Mouse (Mus musculus) lung, embryonic 16.5 days (tissue): ENCODE measurements around the gene Nppb. TPM values are rescaled to one million over a fixed set of nuclear protein-coding genes. Genes with fewer than 3 reads are reported as not detected.

Experiments
- ATAC-seq: fragments of 200-750 bp; cut with Nextera tagmentation; 2 replicates; pipeline ENCODE4 v1.8.0; 2017; ENCODE audit warnings: low read depth, mild to moderate bottlenecking, moderate library complexity
- H3K27ac ChIP-seq: fragments of 300-500 bp; sonication (generic); 2 replicates; pipeline ENCODE4 v1.5.1; 2014; ENCODE audit warnings: mild to moderate bottlenecking, control low read depth, low read length
- H3K27me3 ChIP-seq: fragments of 300-500 bp; sonication (generic); 2 replicates; pipeline ENCODE4 v1.6.1; 2014; ENCODE audit warnings: low read depth, low read length, mixed read lengths; ENCODE audit not compliant: control insufficient read depth, insufficient read depth
- H3K36me3 ChIP-seq: fragments of 300-500 bp; sonication (generic); 2 replicates; pipeline ENCODE4 v1.6.1; 2014; ENCODE audit warnings: low read length; ENCODE audit not compliant: control insufficient read depth, insufficient read depth
- H3K4me1 ChIP-seq: fragments of 300-500 bp; sonication (generic); replicated peaks from 2 replicates; pipeline ENCODE4 v1.6.1; 2014; ENCODE audit warnings: low read length, mixed read lengths; ENCODE audit not compliant: control insufficient read depth, insufficient read depth
- H3K4me2 ChIP-seq: fragments of 300-500 bp; sonication (generic); 2 replicates; pipeline ENCODE4 v1.6.1; 2014; ENCODE audit warnings: low read depth, low read length, control low read depth
- H3K4me3 ChIP-seq: fragments of 300-500 bp; sonication (generic); 2 replicates; pipeline ENCODE4 v1.5.1; 2014; ENCODE audit warnings: mild to moderate bottlenecking, low read length, control low read depth
- H3K9ac ChIP-seq: fragments of 300-500 bp; sonication (generic); 2 replicates; pipeline ENCODE4 v1.6.1; 2014; ENCODE audit warnings: low read length, control low read depth
- H3K9me3 ChIP-seq: fragments of 300-500 bp; sonication (generic); 2 replicates; pipeline ENCODE4 v1.6.1; 2016; ENCODE audit warnings: low read length; ENCODE audit not compliant: control insufficient read depth
- WGBS: fragments of 180-500 bp; shearing (Covaris S2); extraction: QIAGEN DNeasy Blood & Tissue Kit; methylation state at CpG from one replicate; pipeline ENCODE4 v1.1.7; 2014; 5-methylcytosine and 5-hydroxymethylcytosine counted together
- polyA plus RNA-seq: library from polyadenylated mRNA; unstranded; fragments of >200 nt; fragmentation: Nextera tagmentation; extraction: Ambion mirVana; gene quantifications from 2 replicates; pipeline ENCODE4 v1.2.1, GENCODE M21; 2015

The Nppb gene
- polyA plus RNA-seq, 1 experiment from 2014 or later: 2.9 TPM

- Histone ChIP-seq H3K27ac (no peak overlapping the region), H3K4me1 (no peaks in the 10 kb centered on the region), H3K36me3 (peaks cover 27% of the 10 kb centered on the region), H3K27me3 (no peaks in the 10 kb centered on the region), H3K4me3 (no peak overlapping the region), H3K4me2 (no peak overlapping the region), H3K9ac (no peak overlapping the region), H3K9me3 (no peaks in the 10 kb centered on the region)
- WGBS: 76% methylated on average over 2 of the region's 2 CpGs
- ATAC-seq: no peak
These were observed 32.8 kb downstream of the Nppb start for GRCm38 (mm10) chr4:148018410-148018809.

DNA sequence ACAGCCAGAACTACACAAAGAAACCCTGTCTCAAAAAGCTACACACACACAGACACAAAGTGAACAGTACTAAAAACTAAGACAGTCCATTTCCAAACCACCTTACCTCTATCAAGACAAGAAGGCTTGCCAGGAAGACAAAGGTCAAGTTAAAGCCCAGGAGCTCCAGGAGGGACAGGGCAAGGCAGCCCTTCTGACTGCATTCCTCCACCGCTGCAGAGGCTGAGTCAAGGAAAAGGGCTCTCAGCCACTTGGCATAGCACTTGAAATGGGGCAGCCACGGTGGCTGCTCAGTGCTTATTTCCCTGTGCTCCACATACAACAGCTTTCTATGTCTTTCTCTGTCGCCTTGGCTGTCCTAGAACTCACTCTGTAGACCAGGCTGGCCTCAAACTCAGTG lies 38.4 kb downstream of the Nppb start:
- H3K27me3 ChIP-seq: no peaks in the 10 kb centered on the region
- no peak for ATAC-seq
- no peaks in the 10 kb centered on the region for H3K4me1 ChIP-seq
- 83% methylated on average over 3 of the region's 3 CpGs for WGBS
- no peaks in the 10 kb centered on the region for H3K9me3 ChIP-seq
- H3K27ac ChIP-seq: no peak overlapping the region
- H3K4me3 ChIP-seq: no peak overlapping the region
- no peak overlapping the region for H3K4me2 ChIP-seq
- no peak overlapping the region for H3K9ac ChIP-seq
- H3K36me3 ChIP-seq: peaks cover 36% of the 10 kb centered on the region

- Histone ChIP-seq H3K36me3 (peaks cover 25% of the 10 kb centered on the region), H3K4me2 (no peak overlapping the region), H3K27ac (no peak overlapping the region), H3K27me3 (no peaks in the 10 kb centered on the region), H3K4me3 (no peak overlapping the region), H3K9ac (no peak overlapping the region), H3K9me3 (no peaks in the 10 kb centered on the region), H3K4me1 (no peaks in the 10 kb centered on the region)
- ATAC-seq: no peak
- WGBS: 96% methylated on average over 7 of the region's 7 CpGs
These were observed 43.7 kb downstream of the Nppb start for GRCm38 (mm10) chr4:148029297-148029696.

DNA sequence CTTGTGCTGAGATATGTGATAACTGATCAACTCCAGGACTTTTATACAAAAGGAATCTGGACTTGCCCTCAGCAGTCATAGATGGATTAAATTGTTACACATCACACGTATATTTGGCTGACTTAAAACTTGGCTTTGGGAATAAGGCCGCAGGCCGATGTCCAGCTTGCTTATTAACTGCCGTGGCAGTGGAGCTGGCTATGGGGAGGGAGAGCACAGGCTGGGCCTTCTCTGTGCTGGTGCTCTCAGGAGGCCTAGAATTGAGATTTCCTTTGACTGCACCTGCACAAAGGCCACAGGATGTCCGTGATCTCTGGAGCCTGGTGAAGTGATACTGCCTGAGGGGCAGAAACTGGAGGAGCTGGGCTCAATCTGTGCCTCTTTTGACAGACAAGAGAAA lies 44.9 kb downstream of the Nppb start:
- no peak overlapping the region for H3K9ac ChIP-seq
- no peaks in the 10 kb centered on the region for H3K4me1 ChIP-seq
- H3K36me3 ChIP-seq: peaks cover 20% of the 10 kb centered on the region
- ATAC-seq: no peak
- no peaks in the 10 kb centered on the region for H3K27me3 ChIP-seq
- H3K27ac ChIP-seq: no peak overlapping the region
- 83% methylated on average over 5 of the region's 5 CpGs for WGBS
- no peak overlapping the region for H3K4me3 ChIP-seq
- no peak overlapping the region for H3K4me2 ChIP-seq
- H3K9me3 ChIP-seq: no peaks in the 10 kb centered on the region

DNA sequence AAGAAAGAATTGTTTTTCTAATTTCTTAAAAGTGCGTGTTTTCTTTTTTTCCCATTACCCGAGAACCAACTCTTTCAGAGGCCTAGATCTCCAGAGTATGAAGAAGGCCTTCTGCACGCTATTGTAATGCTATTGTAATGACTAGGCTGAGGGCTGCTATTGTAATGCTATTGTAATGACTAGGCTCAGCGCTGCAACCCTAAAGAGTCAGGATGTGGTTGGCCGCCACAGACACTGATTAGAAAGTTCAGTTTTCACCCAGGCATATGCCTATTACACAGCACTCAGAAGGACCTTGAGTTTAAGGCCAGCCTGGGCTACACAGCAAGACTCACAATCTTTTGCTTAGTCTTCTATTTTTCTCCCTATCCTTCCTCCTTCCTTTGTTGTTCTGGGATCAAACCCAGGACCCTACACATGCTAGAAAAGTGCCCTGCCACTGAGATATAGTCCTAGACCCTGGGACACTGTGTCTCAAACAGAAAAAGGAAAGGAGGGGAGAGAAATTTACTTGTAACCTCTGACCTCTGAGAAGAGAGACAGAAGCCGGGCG lies 48.3 kb downstream of the Nppb start:
- ATAC-seq: no peak
- H3K4me1 ChIP-seq: peaks cover 8% of the 10 kb centered on the region
- WGBS: 84% methylated on average over 7 of the region's 7 CpGs
- no peak overlapping the region for H3K9ac ChIP-seq
- H3K4me3 ChIP-seq: no peak overlapping the region
- peaks cover 5% of the 10 kb centered on the region for H3K36me3 ChIP-seq
- H3K4me2 ChIP-seq: no peak overlapping the region
- H3K9me3 ChIP-seq: no peaks in the 10 kb centered on the region
- H3K27me3 ChIP-seq: no peaks in the 10 kb centered on the region
- H3K27ac ChIP-seq: no peak overlapping the region

- Histone ChIP-seq H3K4me2 (no peak overlapping the region), H3K36me3 (peaks cover 3% of the 10 kb centered on the region; the same call in 1 of the 2 replicates), H3K9ac (no peak overlapping the region), H3K4me1 (peaks cover 19% of the 10 kb centered on the region), H3K27me3 (no peaks in the 10 kb centered on the region), H3K27ac (no peak overlapping the region), H3K9me3 (no peaks in the 10 kb centered on the region), H3K4me3 (no peak overlapping the region)
- WGBS: 84% methylated on average over 3 of the region's 3 CpGs
- ATAC-seq: no peak
These were observed 49.9 kb downstream of the Nppb start for GRCm38 (mm10) chr4:148035440-148035839.

Other genes with a start within 250 kb of the Nppb start
- 5.7 and 6.2 TPM in 2 replicates for gene Zfp984, start 176.0 kb upstream of the Nppb start, polyA plus RNA-seq
- gene Zfp933, start 137.4 kb upstream of the Nppb start, polyA plus RNA-seq: 5.5 and 6.5 TPM in 2 replicates
- 47.0 and 48.2 TPM in 2 replicates for gene Miip, start 117.0 kb upstream of the Nppb start, polyA plus RNA-seq
- gene Fv1, start 116.8 kb upstream of the Nppb start, polyA plus RNA-seq: 7.3 and 9.5 TPM in 2 replicates
- 34.6 and 36.6 TPM in 2 replicates for gene Mfn2, start 81.1 kb upstream of the Nppb start, polyA plus RNA-seq
- gene Plod1, start 49.0 kb upstream of the Nppb start, polyA plus RNA-seq: 50.8 and 51.4 TPM in 2 replicates
- 9.2 and 11.7 TPM in 2 replicates for gene 2510039O18Rik, start 44.9 kb upstream of the Nppb start, polyA plus RNA-seq
- gene Nppa, start 14.9 kb downstream of the Nppb start, polyA plus RNA-seq: 122 and 163 TPM in 2 replicates
- gene Clcn6, start 53.0 kb downstream of the Nppb start, polyA plus RNA-seq: 4.5 and 4.8 TPM in 2 replicates
- gene Mthfr, start 53.3 kb downstream of the Nppb start, polyA plus RNA-seq: 21.3 and 26.2 TPM in 2 replicates
- 16.3 and 17.8 TPM in 2 replicates for gene Agtrap, start 102.2 kb downstream of the Nppb start, polyA plus RNA-seq
- 47.6 and 50.2 TPM in 2 replicates for gene Mad2l2, start 144.6 kb downstream of the Nppb start, polyA plus RNA-seq
- 0.08 and 0.10 TPM in 2 replicates for gene Draxin, start 144.9 kb downstream of the Nppb start, polyA plus RNA-seq
- 13.7 and 17.3 TPM in 2 replicates for gene Fbxo6, start 166.4 kb downstream of the Nppb start, polyA plus RNA-seq
- gene Fbxo44, start 174.7 kb downstream of the Nppb start, polyA plus RNA-seq: 11.9 and 12.1 TPM in 2 replicates
- 0.50 and 1.4 TPM in 2 replicates for gene Fbxo2, start 174.8 kb downstream of the Nppb start, polyA plus RNA-seq